Mouse (Mus musculus) kidney, embryonic 14.5 days (tissue): ENCODE data around the gene Trim71. TPM values are rescaled to one million over a fixed set of nuclear protein-coding genes. Genes with fewer than 3 reads are reported as not detected.

Experiments
- ATAC-seq: fragments of 200-750 bp; cut with Nextera tagmentation; 2 replicates; pipeline ENCODE4 v1.8.0; 2017; ENCODE audit warnings: moderate number of reproducible peaks, mild to moderate bottlenecking, moderate TSS enrichment, moderate library complexity; ENCODE audit not compliant: low FRiP score, low TSS enrichment
- H3K27ac ChIP-seq: fragments of 300-500 bp; sonication (generic); 2 replicates; pipeline ENCODE4 v1.5.1; 2014; ENCODE audit warnings: low read depth, mild to moderate bottlenecking, low read length, moderate library complexity, mixed read lengths
- H3K27me3 ChIP-seq: fragments of 300-500 bp; sonication (generic); 2 replicates; pipeline ENCODE4 v1.6.1; 2014; ENCODE audit warnings: mild to moderate bottlenecking, low read length; ENCODE audit not compliant: control insufficient read depth, insufficient read depth
- H3K36me3 ChIP-seq: fragments of 300-500 bp; sonication (generic); 2 replicates; pipeline ENCODE4 v1.6.1; 2014; ENCODE audit warnings: low read length, mixed read lengths; ENCODE audit not compliant: control insufficient read depth, insufficient read depth
- H3K4me1 ChIP-seq: fragments of 300-500 bp; sonication (generic); 2 replicates; pipeline ENCODE4 v1.6.1; 2014; ENCODE audit warnings: low read length, mixed read lengths; ENCODE audit not compliant: control insufficient read depth, insufficient read depth
- H3K4me2 ChIP-seq: fragments of 300-500 bp; sonication (generic); replicated peaks from 2 replicates; pipeline ENCODE4 v1.6.1; 2014; ENCODE audit warnings: low read depth, mild to moderate bottlenecking, low read length
- H3K4me3 ChIP-seq: fragments of 300-500 bp; sonication (generic); 2 replicates; pipeline ENCODE4 v1.5.1; 2014; ENCODE audit warnings: mild to moderate bottlenecking, low read length
- H3K9ac ChIP-seq: fragments of 300-500 bp; sonication (generic); 2 replicates; pipeline ENCODE4 v1.6.1; 2014; ENCODE audit warnings: low read depth, mild to moderate bottlenecking, low read length, moderate library complexity
- H3K9me3 ChIP-seq: fragments of 300-500 bp; sonication (generic); 2 replicates; pipeline ENCODE4 v1.6.1; 2016; ENCODE audit warnings: low read length; ENCODE audit not compliant: control insufficient read depth
- WGBS: fragments of 180-500 bp; shearing (Covaris S2); extraction: QIAGEN DNeasy Blood & Tissue Kit; methylation state at CpG from one replicate; pipeline ENCODE4 v1.1.7; 2014; 5-methylcytosine and 5-hydroxymethylcytosine counted together
- polyA plus RNA-seq: library from polyadenylated mRNA; unstranded; fragments of >200 nt; fragmentation: Nextera tagmentation; extraction: Ambion mirVana; gene quantifications from 2 replicates; pipeline ENCODE4 v1.2.1, GENCODE M21; 2014

Trim71 gene
- 1.1 and 1.4 TPM in 2 replicates for polyA plus RNA-seq

GRCm38 (mm10) chr9:114563761-114564606, at the start of gene Trim71:
Gene Trim71, minus strand, starts transcription at chr9:114564369.
- peak within 1 kb of the TSS; percentile 96 for H3K4me2 ChIP-seq
- no peaks in the 10 kb centered on the region for H3K9me3 ChIP-seq
- peak within 1 kb of the TSS; percentile 69 for H3K4me3 ChIP-seq
- under 1% methylated on average over 78 of the region's 91 CpGs for WGBS
- ATAC-seq: peak; percentile 59
- peak within 1 kb of the TSS; percentile 86 for H3K27ac ChIP-seq
- H3K27me3 ChIP-seq: peaks cover 14% of the 10 kb centered on the region; the same call in 1 of the 2 replicates
- H3K36me3 ChIP-seq: no peaks in the 10 kb centered on the region
- peaks cover 5% of the 10 kb centered on the region; the same call in 1 of the 2 replicates for H3K4me1 ChIP-seq
- H3K9ac ChIP-seq: peak within 1 kb of the TSS; percentile 80

- WGBS: 96% methylated on average over 4 of the region's 4 CpGs
- Histone ChIP-seq H3K27ac (no peak overlapping the region), H3K27me3 (no peaks in the 10 kb centered on the region), H3K9ac (no peak overlapping the region), H3K9me3 (no peaks in the 10 kb centered on the region), H3K4me3 (no peak overlapping the region), H3K4me1 (no peaks in the 10 kb centered on the region), H3K36me3 (peaks cover 66% of the 10 kb centered on the region), H3K4me2 (no peak overlapping the region)
- no peak for ATAC-seq
Observed at GRCm38 (mm10) chr9:114613026-114613425, 48.9 kb upstream of the Trim71 start.

- ATAC-seq: no peak
- no peaks in the 10 kb centered on the region for H3K4me1 ChIP-seq
- H3K9ac ChIP-seq: no peak overlapping the region
- 82% methylated on average over 4 of the region's 4 CpGs for WGBS
- H3K36me3 ChIP-seq: peaks cover 66% of the 10 kb centered on the region
- H3K9me3 ChIP-seq: no peaks in the 10 kb centered on the region
- H3K27me3 ChIP-seq: no peaks in the 10 kb centered on the region
- H3K4me3 ChIP-seq: no peak overlapping the region
- no peak overlapping the region for H3K27ac ChIP-seq
- no peak overlapping the region for H3K4me2 ChIP-seq
Observed at GRCm38 (mm10) chr9:114612566-114612965, 48.4 kb upstream of the Trim71 start.

GRCm38 (mm10) chr9:114610266-114610665, 46.1 kb upstream of the Trim71 start:
- no peak overlapping the region for H3K4me2 ChIP-seq
- WGBS: 98% methylated on average over 3 of the region's 3 CpGs
- H3K27ac ChIP-seq: no peak overlapping the region
- no peaks in the 10 kb centered on the region for H3K27me3 ChIP-seq
- no peak overlapping the region for H3K9ac ChIP-seq
- H3K36me3 ChIP-seq: peaks cover 67% of the 10 kb centered on the region
- no peaks in the 10 kb centered on the region for H3K4me1 ChIP-seq
- no peak overlapping the region for H3K4me3 ChIP-seq
- no peaks in the 10 kb centered on the region for H3K9me3 ChIP-seq
- ATAC-seq: no peak

- Histone ChIP-seq H3K27ac (no peak overlapping the region), H3K4me1 (no peaks in the 10 kb centered on the region), H3K4me2 (no peak overlapping the region), H3K9ac (no peak overlapping the region), H3K36me3 (peaks cover 46% of the 10 kb centered on the region), H3K27me3 (no peaks in the 10 kb centered on the region), H3K9me3 (no peaks in the 10 kb centered on the region), H3K4me3 (no peak overlapping the region)
- 75% methylated on average over 12 of the region's 12 CpGs for WGBS
- no peak for ATAC-seq
Observed at GRCm38 (mm10) chr9:114603876-114604540, 39.8 kb upstream of the Trim71 start.

- Histone ChIP-seq H3K4me2 (no peak overlapping the region), H3K27ac (no peak overlapping the region), H3K9ac (no peak overlapping the region), H3K9me3 (no peaks in the 10 kb centered on the region), H3K27me3 (no peaks in the 10 kb centered on the region), H3K4me3 (no peak overlapping the region), H3K36me3 (peaks cover 51% of the 10 kb centered on the region), H3K4me1 (no peaks in the 10 kb centered on the region)
- 88% methylated on average over 1 of the region's 1 CpGs for WGBS
- no peak for ATAC-seq
Observed at GRCm38 (mm10) chr9:114601096-114601495, 36.9 kb upstream of the Trim71 start.

- H3K36me3 ChIP-seq: peaks cover 21% of the 10 kb centered on the region
- H3K27me3 ChIP-seq: no peaks in the 10 kb centered on the region
- WGBS: 48% methylated on average over 5 of the region's 5 CpGs
- peaks cover 5% of the 10 kb centered on the region; the same call in 1 of the 2 replicates for H3K4me1 ChIP-seq
- no peaks in the 10 kb centered on the region for H3K9me3 ChIP-seq
- no peak overlapping the region for H3K9ac ChIP-seq
- H3K4me2 ChIP-seq: no peak overlapping the region
- no peak for ATAC-seq
- no peak overlapping the region for H3K27ac ChIP-seq
- no peak overlapping the region for H3K4me3 ChIP-seq
Observed at GRCm38 (mm10) chr9:114585017-114585345, 20.8 kb upstream of the Trim71 start.

GRCm38 (mm10) chr9:114584183-114585016, 20.2 kb upstream of the Trim71 start:
- H3K4me3 ChIP-seq: peak overlapping the region; percentile 43
- no peaks in the 10 kb centered on the region for H3K9me3 ChIP-seq
- H3K9ac ChIP-seq: peak overlapping the region; percentile 55
- H3K27me3 ChIP-seq: no peaks in the 10 kb centered on the region
- WGBS: 6% methylated on average over 31 of the region's 31 CpGs
- peak overlapping the region; percentile 86 for H3K4me2 ChIP-seq
- H3K36me3 ChIP-seq: peaks cover 21% of the 10 kb centered on the region
- peak overlapping the region; percentile 59; the same call in 1 of the 2 replicates for H3K27ac ChIP-seq
- peak; percentile 68 for ATAC-seq
- H3K4me1 ChIP-seq: peaks cover 5% of the 10 kb centered on the region; the same call in 1 of the 2 replicates
